Mouse (Mus musculus): ENCODE data around the gene Shkbp1.

DNA sequence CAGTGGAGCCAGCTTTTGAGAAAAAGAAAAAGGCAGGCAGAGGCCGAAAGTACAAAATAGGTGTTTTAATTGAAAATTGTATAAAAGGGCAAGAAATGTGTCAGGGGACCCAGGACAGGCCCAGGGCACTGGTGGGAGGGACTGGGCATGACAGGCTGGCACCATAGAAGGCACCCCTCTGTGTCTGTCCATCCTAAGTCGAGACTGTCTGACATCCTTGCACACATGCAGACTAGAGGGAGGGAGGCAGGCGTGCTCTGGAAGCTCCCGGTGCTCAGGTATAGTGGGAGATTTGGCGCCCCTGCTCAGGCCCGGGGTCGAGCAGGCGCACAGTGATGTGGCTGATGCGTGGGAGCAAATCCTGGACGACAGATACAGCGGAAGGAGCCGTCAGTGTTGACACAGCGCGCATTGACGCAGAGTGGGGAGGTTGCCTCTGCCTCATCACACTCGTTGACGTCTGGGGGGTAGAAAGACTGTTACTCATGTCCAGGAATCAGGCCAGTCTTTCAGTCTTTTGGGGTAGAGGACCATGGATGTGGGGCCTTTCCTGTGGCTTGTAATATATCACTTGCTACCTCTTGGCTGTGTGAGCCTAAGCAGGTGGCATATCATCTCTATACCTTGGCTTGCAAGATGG, 50.6 kb downstream of the Shkbp1 start:
- no peak for TF ChIP-seq EP300 (IDR thresholded peaks at IDR 0.05; ENCODE audit: low read length)
- TF ChIP-seq USF2 (conservative IDR thresholded peaks at IDR 0.05; ENCODE audit: low read depth, low read length): no peak
- no peak for TF ChIP-seq HCFC1 (IDR thresholded peaks at IDR 0.05; ENCODE audit: low read depth, low read length)
- TF ChIP-seq CTCF (conservative IDR thresholded peaks at IDR 0.05 in 1 of 2, IDR thresholded peaks at IDR 0.05 in 1 of 2; ENCODE audit: low read depth in 2 of 2, low read length in 2 of 2): no peak
- TF ChIP-seq POLR2A (IDR thresholded peaks at IDR 0.05; ENCODE audit: low read depth, low read length): no peak
- no peak for TF ChIP-seq MYC (IDR thresholded peaks at IDR 0.05; ENCODE audit: low read depth, low read length)
- no peak for TF ChIP-seq MAX (IDR thresholded peaks at IDR 0.05; ENCODE audit: low read length)
- TF ChIP-seq SIN3A (IDR thresholded peaks at IDR 0.05; ENCODE audit: low read length): no peak

Data from CH12.LX (cell line).